Mouse (Mus musculus): Measurements from ENCODE around the gene Agbl4.

DNA sequence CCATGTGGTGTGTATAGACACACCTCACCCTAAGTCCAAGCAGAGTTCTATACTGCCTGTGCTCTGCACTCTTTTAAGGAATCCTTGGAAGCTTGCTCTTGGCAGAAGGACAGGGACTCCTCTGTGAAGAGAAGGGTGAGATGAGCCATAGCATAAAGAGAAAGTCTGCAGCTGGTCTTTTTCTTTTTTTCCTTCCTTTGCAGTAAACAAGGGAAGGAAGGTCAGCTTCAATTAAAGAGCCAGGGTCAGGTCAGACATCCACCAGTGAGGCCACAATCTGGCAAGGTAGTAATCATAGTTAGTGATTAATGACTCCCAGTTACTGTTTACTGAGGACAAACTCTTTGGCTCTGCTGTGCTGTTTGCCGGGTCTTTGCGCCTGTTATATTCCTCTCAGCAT is 802.6 kb downstream of the Agbl4 start:
- TF ChIP-seq POLR2A (IDR thresholded peaks at IDR 0.05; ENCODE audit: insufficient read depth, low read depth, low read length) (no peak), CTCF (IDR thresholded peaks at IDR 0.05; ENCODE audit: insufficient read depth, low read depth, low read length) (no peak)

Measured in olfactory bulb, adult 2 months (tissue).